Mouse (Mus musculus) kidney, embryonic 15.5 days (tissue): ENCODE results near the gene Sptbn2. TPM values are rescaled to one million over a fixed set of nuclear protein-coding genes. Genes with fewer than 3 reads are reported as not detected.

Source experiments
- ATAC-seq: fragments of 200-750 bp; cut with Nextera tagmentation; replicated peaks from 2 replicates; pipeline ENCODE4 v1.8.0; 2017; ENCODE audit warnings: moderate TSS enrichment; ENCODE audit not compliant: low FRiP score
- H3K27ac ChIP-seq: fragments of 300-500 bp; sonication (generic); 2 replicates; pipeline ENCODE4 v1.5.1; 2015; ENCODE audit warnings: mild to moderate bottlenecking, inconsistent platforms
- H3K27me3 ChIP-seq: fragments of 300-500 bp; sonication (generic); 2 replicates; pipeline ENCODE4 v1.6.1; 2015; ENCODE audit warnings: inconsistent platforms
- H3K36me3 ChIP-seq: fragments of 300-500 bp; sonication (generic); 2 replicates; pipeline ENCODE4 v1.6.1; 2015; ENCODE audit warnings: inconsistent platforms
- H3K4me1 ChIP-seq: fragments of 300-500 bp; sonication (generic); 2 replicates; pipeline ENCODE4 v1.6.1; 2015; ENCODE audit warnings: inconsistent platforms
- H3K4me2 ChIP-seq: fragments of 300-500 bp; sonication (generic); 2 replicates; pipeline ENCODE4 v1.6.1; 2015; ENCODE audit warnings: moderate library complexity, mild to moderate bottlenecking, inconsistent platforms
- H3K4me3 ChIP-seq: fragments of 300-500 bp; sonication (generic); replicated peaks from 2 replicates; pipeline ENCODE4 v1.5.1; 2015; ENCODE audit warnings: mild to moderate bottlenecking, inconsistent platforms
- H3K9ac ChIP-seq: fragments of 300-500 bp; sonication (generic); 2 replicates; pipeline ENCODE4 v1.6.1; 2015; ENCODE audit warnings: mild to moderate bottlenecking, inconsistent platforms
- H3K9me3 ChIP-seq: fragments of 300-500 bp; sonication (generic); replicated peaks from 2 replicates; pipeline ENCODE4 v1.6.1; 2016; ENCODE audit warnings: inconsistent platforms
- WGBS: fragments of 180-500 bp; shearing (Covaris S2); methylation state at CpG from one replicate; pipeline ENCODE4 v1.1.7; 2015; ENCODE audit warnings: mixed read lengths; 5-methylcytosine and 5-hydroxymethylcytosine counted together
- polyA plus RNA-seq: library from polyadenylated mRNA; unstranded; fragments of >200 nt; fragmentation: Nextera tagmentation; extraction: Ambion mirVana; gene quantifications from 2 replicates; pipeline ENCODE4 v1.2.1, GENCODE M21; 2015

The Sptbn2 gene
- polyA plus RNA-seq = 2.7 and 2.9 TPM in 2 replicates

- no peaks in the 10 kb centered on the region for H3K9me3 ChIP-seq
- peak within 1 kb of the TSS; percentile 35 for H3K9ac ChIP-seq
- 12% methylated on average over 13 of the region's 13 CpGs for WGBS
- H3K27ac ChIP-seq = no peak within 1 kb of the TSS
- peak within 1 kb of the TSS; percentile 89 for H3K4me2 ChIP-seq
- no peak for ATAC-seq
- H3K4me1 ChIP-seq = peaks cover 14% of the 10 kb centered on the region
- H3K36me3 ChIP-seq = no peaks in the 10 kb centered on the region
- H3K4me3 ChIP-seq = peak within 1 kb of the TSS; percentile 52
- peaks cover 62% of the 10 kb centered on the region for H3K27me3 ChIP-seq
Measured at GRCm38 (mm10) chr19:4711098-4711600, at the start of gene Sptbn2. Gene Sptbn2 (plus strand): TSS chr19:4711167.

GRCm38 (mm10) chr19:4666815-4667214, 44.2 kb upstream of the Sptbn2 start:
- Histone ChIP-seq H3K36me3 (no peaks in the 10 kb centered on the region), H3K27me3 (no peaks in the 10 kb centered on the region; the same call in 1 of the 2 replicates), H3K27ac (no peak overlapping the region), H3K4me3 (no peak overlapping the region), H3K4me1 (peaks cover 2% of the 10 kb centered on the region; the same call in 1 of the 2 replicates), H3K4me2 (no peak overlapping the region), H3K9ac (no peak overlapping the region), H3K9me3 (no peaks in the 10 kb centered on the region)
- no peak for ATAC-seq

DNA sequence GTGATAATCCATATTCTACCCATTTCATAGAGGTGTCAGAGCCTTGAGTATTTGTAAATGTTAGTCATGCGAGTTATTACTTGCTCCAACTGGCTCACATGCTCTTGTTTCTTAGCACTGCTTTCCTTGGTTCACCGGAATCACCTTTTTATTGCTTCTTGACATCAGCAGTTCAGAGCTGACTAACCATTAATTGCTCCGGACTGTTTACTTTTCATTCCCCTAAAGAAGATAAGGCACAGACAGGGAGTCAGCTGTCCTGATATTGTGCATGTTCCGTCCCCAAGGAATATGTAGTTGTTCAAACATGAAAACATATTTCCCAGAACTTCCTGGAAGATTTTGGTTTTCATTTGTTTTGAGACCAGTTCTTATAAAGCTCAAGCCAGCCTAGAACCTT, 40.2 kb upstream of the Sptbn2 start:
- ATAC-seq = no peak
- Histone ChIP-seq H3K4me3 (no peak overlapping the region), H3K4me1 (peaks cover 2% of the 10 kb centered on the region; the same call in 1 of the 2 replicates), H3K9ac (no peak overlapping the region), H3K36me3 (no peaks in the 10 kb centered on the region), H3K27me3 (no peaks in the 10 kb centered on the region), H3K9me3 (no peaks in the 10 kb centered on the region), H3K4me2 (no peak overlapping the region), H3K27ac (no peak overlapping the region)
- 29% methylated on average over 4 of the region's 4 CpGs for WGBS

DNA sequence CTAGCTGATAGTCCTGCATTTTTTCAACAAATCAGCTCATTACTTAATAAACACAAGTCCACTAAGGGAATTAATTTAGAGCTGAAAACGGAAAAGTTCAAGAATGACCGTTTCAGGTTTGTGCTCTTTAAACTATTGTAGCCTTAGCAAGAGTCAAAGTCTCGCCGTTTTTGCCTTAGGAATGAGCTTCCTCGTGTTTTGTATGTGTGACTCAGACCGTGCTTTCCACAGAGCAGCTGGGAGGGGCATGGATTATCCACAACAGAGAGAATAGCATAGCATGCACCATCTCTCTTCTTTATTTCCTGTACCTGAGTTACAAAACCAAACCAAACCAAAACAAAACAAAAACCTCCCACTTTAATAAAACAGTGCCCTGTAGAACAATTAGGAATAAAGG, 38.6 kb upstream of the Sptbn2 start:
- no peak overlapping the region for H3K9ac ChIP-seq
- peaks cover 2% of the 10 kb centered on the region; the same call in 1 of the 2 replicates for H3K4me1 ChIP-seq
- no peaks in the 10 kb centered on the region for H3K36me3 ChIP-seq
- H3K9me3 ChIP-seq = no peaks in the 10 kb centered on the region
- 74% methylated on average over 6 of the region's 6 CpGs for WGBS
- H3K4me2 ChIP-seq = no peak overlapping the region
- H3K27me3 ChIP-seq = no peaks in the 10 kb centered on the region
- ATAC-seq = no peak
- no peak overlapping the region for H3K27ac ChIP-seq
- H3K4me3 ChIP-seq = no peak overlapping the region

- no peaks in the 10 kb centered on the region for H3K9me3 ChIP-seq
- H3K4me2 ChIP-seq = no peak overlapping the region
- H3K4me3 ChIP-seq = no peak overlapping the region
- WGBS = 57% methylated on average over 3 of the region's 3 CpGs
- no peak overlapping the region for H3K9ac ChIP-seq
- no peak overlapping the region for H3K27ac ChIP-seq
- peaks cover 13% of the 10 kb centered on the region for H3K4me1 ChIP-seq
- peaks cover 55% of the 10 kb centered on the region for H3K27me3 ChIP-seq
- H3K36me3 ChIP-seq = no peaks in the 10 kb centered on the region
- no peak for ATAC-seq
Measured at GRCm38 (mm10) chr19:4694346-4694745, 16.6 kb upstream of the Sptbn2 start.

DNA sequence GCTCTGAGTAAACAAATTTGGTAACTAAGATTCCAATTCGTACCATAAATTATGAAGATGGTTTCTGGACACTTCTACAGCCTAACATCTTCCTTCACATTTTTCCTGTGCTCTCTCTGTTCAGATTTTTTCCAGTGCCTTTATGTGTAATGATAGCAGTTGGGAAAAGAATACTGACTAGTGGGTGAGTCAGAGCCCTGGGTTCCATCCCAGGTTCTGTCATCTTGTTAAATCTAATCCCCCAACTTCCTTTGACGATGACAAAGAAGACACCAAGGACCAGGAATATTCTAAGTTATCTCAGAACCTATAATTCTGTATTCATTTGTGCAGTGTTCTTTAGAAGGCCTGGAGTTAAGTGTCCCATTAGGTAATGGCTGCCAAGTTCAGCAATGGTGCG, 13.8 kb upstream of the Sptbn2 start:
- H3K9ac ChIP-seq = no peak overlapping the region
- H3K27me3 ChIP-seq = peaks cover 68% of the 10 kb centered on the region
- WGBS = 90% methylated on average over 3 of the region's 3 CpGs
- H3K9me3 ChIP-seq = no peaks in the 10 kb centered on the region
- H3K36me3 ChIP-seq = no peaks in the 10 kb centered on the region
- no peak overlapping the region for H3K27ac ChIP-seq
- H3K4me3 ChIP-seq = no peak overlapping the region
- no peak for ATAC-seq
- H3K4me2 ChIP-seq = no peak overlapping the region
- H3K4me1 ChIP-seq = peaks cover 13% of the 10 kb centered on the region

DNA sequence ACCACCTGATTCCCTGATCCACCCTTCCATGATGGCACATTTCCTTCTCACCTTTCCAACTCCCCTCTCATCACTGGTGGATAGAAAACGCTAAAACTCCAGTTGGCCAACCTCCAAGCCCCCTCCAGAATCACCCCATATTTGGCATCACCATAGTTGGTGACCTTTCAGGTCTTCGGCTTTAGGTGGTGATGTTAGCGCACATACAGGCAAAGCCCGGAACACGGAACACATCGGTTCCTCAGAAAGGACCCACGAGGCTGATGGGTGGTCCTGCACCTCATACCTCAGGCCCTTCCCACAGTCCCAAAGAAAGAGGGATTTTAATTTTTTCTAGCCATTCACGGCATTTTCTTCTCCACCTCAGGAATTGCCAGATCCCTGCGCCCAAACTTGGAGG, 13.2 kb upstream of the Sptbn2 start:
- H3K27me3 ChIP-seq = peaks cover 66% of the 10 kb centered on the region
- WGBS = 77% methylated on average over 9 of the region's 9 CpGs
- peak overlapping the region; percentile 56 for H3K4me3 ChIP-seq
- H3K4me2 ChIP-seq = peak overlapping the region; percentile 89
- 0 out of 2 replicates have a peak overlapping the region, but pooled peaks have one; percentile 49 for H3K9ac ChIP-seq
- no peak for ATAC-seq
- H3K9me3 ChIP-seq = no peaks in the 10 kb centered on the region
- peaks cover 13% of the 10 kb centered on the region for H3K4me1 ChIP-seq
- H3K27ac ChIP-seq = no peak overlapping the region
- no peaks in the 10 kb centered on the region for H3K36me3 ChIP-seq

DNA sequence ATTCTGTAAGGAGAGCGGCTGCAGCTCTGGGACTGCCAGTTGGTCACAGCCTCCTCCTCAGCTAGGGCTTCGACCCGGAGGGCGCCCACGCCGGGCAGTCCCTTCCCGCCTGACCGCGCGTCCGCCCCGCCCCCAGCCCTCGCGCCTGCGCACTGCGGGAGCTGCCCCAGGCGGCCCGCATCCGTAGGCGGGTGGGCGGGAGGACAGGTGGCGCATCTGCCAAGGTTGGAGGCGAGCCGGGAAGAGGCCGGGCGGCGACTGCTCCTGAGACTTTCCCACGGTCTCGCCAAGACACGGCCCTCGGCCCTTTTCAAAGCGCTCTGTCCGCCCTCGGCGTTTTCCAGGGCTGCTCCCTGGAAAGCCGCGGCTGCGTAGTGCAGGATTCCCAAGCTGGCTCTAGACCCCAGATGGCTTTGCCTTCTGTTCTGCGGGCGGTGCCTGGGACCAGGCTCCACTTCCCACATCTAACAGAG, 12.7 kb upstream of the Sptbn2 start, which contains the start of gene Gm960:
Gene Gm960 (minus strand): TSS at position 464 of the 473 bp plus-strand sequence.
- Histone ChIP-seq H3K9ac (peak within 1 kb of the TSS; percentile 49), H3K4me1 (peaks cover 13% of the 10 kb centered on the region), H3K4me2 (peak within 1 kb of the TSS; percentile 89), H3K36me3 (no peaks in the 10 kb centered on the region), H3K27ac (no peak within 1 kb of the TSS), H3K27me3 (peaks cover 64% of the 10 kb centered on the region), H3K4me3 (peak within 1 kb of the TSS; percentile 56), H3K9me3 (no peaks in the 10 kb centered on the region)
- ATAC-seq = peak; percentile 90
- under 1% methylated on average over 40 of the region's 40 CpGs for WGBS

GRCm38 (mm10) chr19:4698856-4699255, 12.1 kb upstream of the Sptbn2 start:
- 33% methylated on average over 8 of the region's 8 CpGs for WGBS
- Histone ChIP-seq H3K9ac (no peak overlapping the region), H3K27me3 (peaks cover 62% of the 10 kb centered on the region), H3K27ac (no peak overlapping the region), H3K9me3 (no peaks in the 10 kb centered on the region), H3K4me2 (peak overlapping the region; percentile 89), H3K36me3 (no peaks in the 10 kb centered on the region), H3K4me3 (peak overlapping the region; percentile 56; the same call in 1 of the 2 replicates), H3K4me1 (peaks cover 13% of the 10 kb centered on the region)
- ATAC-seq = no peak

DNA sequence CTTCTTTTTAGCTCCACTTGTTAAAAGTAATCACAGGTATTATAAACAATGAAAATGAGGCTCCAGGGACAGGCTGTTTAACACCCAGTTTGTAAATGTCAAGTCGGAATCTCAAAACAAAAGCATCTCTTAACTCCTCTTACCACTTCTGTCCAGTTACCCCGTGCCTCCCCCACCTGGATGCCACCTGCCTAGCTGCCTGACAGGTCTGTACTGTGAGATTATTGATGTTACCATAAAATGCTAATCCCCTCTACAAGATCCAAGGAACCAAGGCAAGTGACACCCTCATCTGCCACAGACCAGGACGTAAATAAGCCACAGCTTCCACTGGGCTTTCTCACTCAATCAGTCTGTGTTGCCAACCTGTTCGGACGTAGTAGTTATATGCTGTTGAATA, 11.1 kb upstream of the Sptbn2 start:
- H3K27me3 ChIP-seq = peaks cover 58% of the 10 kb centered on the region
- H3K4me2 ChIP-seq = no peak overlapping the region
- H3K4me3 ChIP-seq = no peak overlapping the region
- H3K4me1 ChIP-seq = peaks cover 13% of the 10 kb centered on the region
- H3K27ac ChIP-seq = no peak overlapping the region
- no peak for ATAC-seq
- H3K36me3 ChIP-seq = no peaks in the 10 kb centered on the region
- WGBS = 27% methylated on average over 5 of the region's 5 CpGs
- no peak overlapping the region for H3K9ac ChIP-seq
- no peaks in the 10 kb centered on the region for H3K9me3 ChIP-seq

DNA sequence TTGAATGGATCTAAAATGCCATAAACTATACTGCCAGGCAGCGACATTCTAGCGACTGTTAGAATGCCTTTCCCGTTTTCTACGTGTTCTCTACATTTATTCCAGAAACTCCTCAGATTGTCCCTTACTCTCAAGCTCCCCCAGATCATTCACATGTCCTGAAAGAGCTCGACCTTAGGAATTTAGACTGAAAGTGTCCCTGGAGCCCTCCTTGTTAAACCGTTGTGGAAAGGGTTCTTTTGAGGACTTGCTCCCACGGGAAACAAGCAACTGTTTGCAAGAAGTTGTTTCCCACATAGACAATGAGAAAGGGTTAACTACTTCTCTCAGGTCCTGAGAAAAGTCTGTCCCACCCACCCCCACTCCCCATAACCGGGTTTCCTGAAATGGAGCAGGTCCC, 10.3 kb upstream of the Sptbn2 start:
- Histone ChIP-seq H3K4me2 (no peak overlapping the region), H3K4me1 (peaks cover 13% of the 10 kb centered on the region), H3K36me3 (no peaks in the 10 kb centered on the region), H3K27ac (no peak overlapping the region), H3K27me3 (peaks cover 53% of the 10 kb centered on the region), H3K9ac (no peak overlapping the region), H3K9me3 (no peaks in the 10 kb centered on the region), H3K4me3 (no peak overlapping the region)
- 59% methylated on average over 8 of the region's 8 CpGs for WGBS
- no peak for ATAC-seq

GRCm38 (mm10) chr19:4701221-4701620, 9.7 kb upstream of the Sptbn2 start:
- Histone ChIP-seq H3K4me2 (no peak overlapping the region), H3K36me3 (no peaks in the 10 kb centered on the region), H3K27me3 (peaks cover 53% of the 10 kb centered on the region), H3K4me3 (no peak overlapping the region), H3K9me3 (no peaks in the 10 kb centered on the region), H3K9ac (no peak overlapping the region), H3K27ac (no peak overlapping the region), H3K4me1 (peaks cover 13% of the 10 kb centered on the region)
- ATAC-seq = no peak
- WGBS = 55% methylated on average over 7 of the region's 7 CpGs

- Histone ChIP-seq H3K27ac (no peak overlapping the region), H3K4me2 (no peak overlapping the region), H3K9me3 (no peaks in the 10 kb centered on the region), H3K4me3 (no peak overlapping the region), H3K27me3 (peaks cover 50% of the 10 kb centered on the region), H3K9ac (no peak overlapping the region), H3K4me1 (peaks cover 14% of the 10 kb centered on the region), H3K36me3 (no peaks in the 10 kb centered on the region)
- 84% methylated on average over 10 of the region's 10 CpGs for WGBS
- no peak for ATAC-seq
Measured at GRCm38 (mm10) chr19:4708765-4709164, 2.2 kb upstream of the Sptbn2 start.
